Mouse (Mus musculus) heart, embryonic 15.5 days (tissue): ENCODE measurements around the gene Ube2l6. TPM values are rescaled to one million over a fixed set of nuclear protein-coding genes. Genes with fewer than 3 reads are reported as not detected.

ENCODE experiments used
- ATAC-seq: fragments of 200-750 bp; cut with Nextera tagmentation; replicated peaks from 2 replicates; pipeline ENCODE4 v1.8.0; 2017; ENCODE audit warnings: low read depth, moderate TSS enrichment; ENCODE audit not compliant: insufficient number of reproducible peaks, insufficient read depth, low FRiP score
- H3K27ac ChIP-seq: fragments of 300-500 bp; sonication (generic); 2 replicates; pipeline ENCODE4 v1.5.1; 2015; ENCODE audit warnings: mild to moderate bottlenecking, inconsistent platforms
- H3K27me3 ChIP-seq: fragments of 300-500 bp; sonication (generic); 2 replicates; pipeline ENCODE4 v1.6.1; 2015; ENCODE audit warnings: inconsistent platforms
- H3K36me3 ChIP-seq: fragments of 300-500 bp; sonication (generic); 2 replicates; pipeline ENCODE4 v1.6.1; 2015; ENCODE audit warnings: mild to moderate bottlenecking, inconsistent platforms
- H3K4me1 ChIP-seq: fragments of 300-500 bp; sonication (generic); replicated peaks from 2 replicates; pipeline ENCODE4 v1.6.1; 2015; ENCODE audit warnings: inconsistent platforms
- H3K4me2 ChIP-seq: fragments of 300-500 bp; sonication (generic); 2 replicates; pipeline ENCODE4 v1.6.1; 2015; ENCODE audit warnings: inconsistent platforms, mild to moderate bottlenecking, moderate library complexity
- H3K4me3 ChIP-seq: fragments of 300-500 bp; sonication (generic); 2 replicates; pipeline ENCODE4 v1.5.1; 2015; ENCODE audit warnings: mild to moderate bottlenecking, inconsistent platforms
- H3K9ac ChIP-seq: fragments of 300-500 bp; sonication (generic); 2 replicates; pipeline ENCODE4 v1.6.1; 2015; ENCODE audit warnings: mild to moderate bottlenecking, inconsistent platforms
- H3K9me3 ChIP-seq: fragments of 300-500 bp; sonication (generic); replicated peaks from 2 replicates; pipeline ENCODE4 v1.6.1; 2016; ENCODE audit warnings: inconsistent platforms
- WGBS: fragments of 180-500 bp; shearing (Covaris S2); methylation state at CpG from one replicate; pipeline ENCODE4 v1.1.7; 2015; ENCODE audit warnings: mixed read lengths; 5-methylcytosine and 5-hydroxymethylcytosine counted together
- polyA plus RNA-seq: library from polyadenylated mRNA; unstranded; fragments of >200 nt; fragmentation: Nextera tagmentation; extraction: Ambion mirVana; gene quantifications from 2 replicates; pipeline ENCODE4 v1.2.1, GENCODE M21; 2015

Ube2l6 gene
- polyA plus RNA-seq, 1 experiment from 2014 or later = 128 TPM

DNA sequence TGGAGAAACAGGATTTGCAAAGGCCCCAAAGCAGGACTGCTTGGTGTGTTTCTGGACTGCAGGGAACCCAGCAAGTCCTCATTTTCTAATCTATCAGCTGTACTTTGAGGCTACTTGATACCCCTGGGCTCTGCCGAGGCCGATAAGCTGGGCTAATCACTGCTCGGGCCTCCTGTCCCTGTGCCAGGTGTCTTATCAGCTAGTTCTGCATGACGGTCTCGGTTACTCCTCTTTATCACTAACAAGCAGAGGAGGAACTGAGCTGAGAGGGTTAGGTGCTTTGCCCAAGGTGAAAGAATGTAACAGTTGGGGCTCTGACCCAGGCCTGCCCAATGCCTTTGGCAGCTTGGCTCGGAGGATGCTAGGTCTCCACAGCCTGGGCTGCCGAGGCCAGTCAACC lies 13.3 kb downstream of the Ube2l6 start:
- WGBS = 12% methylated on average over 7 of the region's 7 CpGs
- peak; percentile 54 for ATAC-seq
- Histone ChIP-seq H3K9me3 (no peaks in the 10 kb centered on the region), H3K36me3 (0 out of 2 replicates have a peak, but pooled peaks cover 6% of the 10 kb centered on the region), H3K4me1 (peaks cover 22% of the 10 kb centered on the region), H3K4me3 (no peak overlapping the region), H3K9ac (no peak overlapping the region), H3K4me2 (peak overlapping the region; percentile 19), H3K27me3 (no peaks in the 10 kb centered on the region), H3K27ac (peak overlapping the region; percentile 81)

DNA sequence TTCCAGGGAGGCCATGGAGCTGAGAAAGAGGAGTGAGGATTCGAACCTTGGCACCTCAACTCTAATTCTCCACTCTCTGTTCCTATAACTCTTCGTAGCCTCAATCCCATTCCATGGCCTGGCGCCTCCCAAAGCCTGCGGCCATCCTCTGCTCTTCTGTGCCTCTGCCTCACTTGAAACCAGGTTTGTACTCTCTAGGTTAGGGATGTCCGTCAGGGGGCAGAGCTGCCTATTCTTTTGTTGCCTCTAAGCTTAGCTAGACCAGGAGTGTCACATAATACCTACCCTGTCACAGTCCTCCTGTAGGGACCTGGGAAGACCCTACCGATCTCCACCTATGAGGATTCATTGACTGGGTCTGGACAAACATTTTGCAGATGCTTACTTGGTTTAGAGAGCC lies 14.0 kb downstream of the Ube2l6 start:
- Histone ChIP-seq H3K4me1 (peaks cover 22% of the 10 kb centered on the region), H3K4me3 (no peak overlapping the region), H3K27ac (peak overlapping the region; percentile 81), H3K4me2 (no peak overlapping the region), H3K9ac (no peak overlapping the region), H3K36me3 (0 out of 2 replicates have a peak, but pooled peaks cover 6% of the 10 kb centered on the region), H3K9me3 (no peaks in the 10 kb centered on the region), H3K27me3 (no peaks in the 10 kb centered on the region)
- no peak for ATAC-seq
- 83% methylated on average over 6 of the region's 6 CpGs for WGBS

DNA sequence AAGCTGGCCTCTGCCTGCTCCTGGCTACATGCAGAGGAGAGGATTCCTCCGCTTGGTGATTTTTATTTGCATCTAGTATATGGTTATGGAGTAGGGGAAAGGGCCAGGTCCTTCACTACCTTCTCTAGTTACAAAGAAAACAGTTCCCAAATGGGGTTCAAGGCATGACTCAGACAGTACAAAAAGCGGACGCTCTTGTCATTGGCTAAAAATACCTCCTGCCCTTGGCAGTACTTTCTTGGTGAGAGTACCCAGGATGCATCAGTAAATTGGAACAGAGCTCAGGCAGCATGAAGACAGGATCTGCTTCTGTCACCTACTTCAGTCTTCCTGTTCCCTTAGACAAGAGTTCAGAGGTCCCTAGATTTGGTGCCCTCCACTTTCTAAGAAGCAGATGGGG lies 21.2 kb downstream of the Ube2l6 start:
- Histone ChIP-seq H3K9ac (no peak overlapping the region), H3K4me3 (no peak overlapping the region), H3K4me2 (no peak overlapping the region), H3K36me3 (no peaks in the 10 kb centered on the region), H3K27ac (peak overlapping the region; percentile 81), H3K27me3 (peaks cover 3% of the 10 kb centered on the region; the same call in 1 of the 2 replicates), H3K4me1 (peaks cover 14% of the 10 kb centered on the region), H3K9me3 (no peaks in the 10 kb centered on the region)
- peak; percentile 62 for ATAC-seq
- WGBS = 24% methylated on average over 3 of the region's 3 CpGs

DNA sequence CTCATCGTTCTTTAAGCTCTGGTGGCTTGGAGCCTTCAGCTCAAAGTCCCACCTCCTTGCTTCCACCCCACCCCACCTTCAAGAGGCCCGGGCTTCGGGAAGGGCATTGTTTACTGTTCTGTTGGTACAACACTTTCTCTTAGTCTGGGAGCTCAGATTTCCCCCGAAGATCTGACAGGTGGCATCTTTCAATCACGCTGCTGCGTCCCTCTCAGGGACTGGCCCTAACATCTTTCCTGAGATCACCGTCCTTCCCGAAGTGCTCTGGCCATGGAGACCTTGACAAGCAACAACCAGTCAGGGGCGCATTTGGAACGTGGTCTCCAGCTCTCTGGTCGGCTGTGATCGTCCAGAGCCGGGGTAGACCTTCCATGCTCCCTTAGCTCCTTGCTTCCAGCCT lies 23.9 kb downstream of the Ube2l6 start, which contains the start of gene Smtnl1:
TSS of gene Smtnl1 (minus strand) at position 101 of the 400 bp plus-strand sequence.
- Histone ChIP-seq H3K27me3 (peaks cover 3% of the 10 kb centered on the region; the same call in 1 of the 2 replicates), H3K27ac (no peak within 1 kb of the TSS), H3K4me1 (peaks cover 18% of the 10 kb centered on the region), H3K9ac (no peak within 1 kb of the TSS), H3K4me2 (no peak within 1 kb of the TSS), H3K36me3 (no peaks in the 10 kb centered on the region), H3K4me3 (no peak within 1 kb of the TSS), H3K9me3 (no peaks in the 10 kb centered on the region)
- WGBS = 47% methylated on average over 13 of the region's 13 CpGs
- ATAC-seq = no peak

DNA sequence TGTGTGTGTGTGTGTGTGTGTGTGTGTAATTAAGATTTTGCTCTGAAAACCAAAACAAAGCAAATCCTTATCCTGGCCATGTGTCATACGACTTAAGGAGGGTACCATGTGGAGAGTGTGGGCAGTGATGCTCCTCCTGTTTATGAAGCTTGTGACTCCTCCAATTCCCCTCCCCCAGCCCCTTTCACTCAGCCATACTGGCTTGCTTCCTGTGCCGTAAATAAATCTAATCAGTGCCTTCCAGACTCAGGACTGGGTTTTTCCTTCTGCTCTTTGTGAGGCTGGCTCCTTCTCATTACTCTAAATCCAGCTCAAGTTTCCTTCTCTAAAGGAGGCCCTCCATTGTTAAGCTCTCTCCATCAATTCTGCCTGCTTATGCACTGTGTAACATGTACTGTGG lies 24.6 kb downstream of the Ube2l6 start:
- WGBS = 24% methylated on average over 2 of the region's 2 CpGs
- no peak overlapping the region for H3K4me2 ChIP-seq
- H3K27ac ChIP-seq = no peak overlapping the region
- ATAC-seq = no peak
- H3K4me1 ChIP-seq = peaks cover 25% of the 10 kb centered on the region
- H3K9ac ChIP-seq = no peak overlapping the region
- H3K4me3 ChIP-seq = no peak overlapping the region
- H3K27me3 ChIP-seq = peaks cover 3% of the 10 kb centered on the region; the same call in 1 of the 2 replicates
- no peaks in the 10 kb centered on the region for H3K36me3 ChIP-seq
- no peaks in the 10 kb centered on the region for H3K9me3 ChIP-seq

DNA sequence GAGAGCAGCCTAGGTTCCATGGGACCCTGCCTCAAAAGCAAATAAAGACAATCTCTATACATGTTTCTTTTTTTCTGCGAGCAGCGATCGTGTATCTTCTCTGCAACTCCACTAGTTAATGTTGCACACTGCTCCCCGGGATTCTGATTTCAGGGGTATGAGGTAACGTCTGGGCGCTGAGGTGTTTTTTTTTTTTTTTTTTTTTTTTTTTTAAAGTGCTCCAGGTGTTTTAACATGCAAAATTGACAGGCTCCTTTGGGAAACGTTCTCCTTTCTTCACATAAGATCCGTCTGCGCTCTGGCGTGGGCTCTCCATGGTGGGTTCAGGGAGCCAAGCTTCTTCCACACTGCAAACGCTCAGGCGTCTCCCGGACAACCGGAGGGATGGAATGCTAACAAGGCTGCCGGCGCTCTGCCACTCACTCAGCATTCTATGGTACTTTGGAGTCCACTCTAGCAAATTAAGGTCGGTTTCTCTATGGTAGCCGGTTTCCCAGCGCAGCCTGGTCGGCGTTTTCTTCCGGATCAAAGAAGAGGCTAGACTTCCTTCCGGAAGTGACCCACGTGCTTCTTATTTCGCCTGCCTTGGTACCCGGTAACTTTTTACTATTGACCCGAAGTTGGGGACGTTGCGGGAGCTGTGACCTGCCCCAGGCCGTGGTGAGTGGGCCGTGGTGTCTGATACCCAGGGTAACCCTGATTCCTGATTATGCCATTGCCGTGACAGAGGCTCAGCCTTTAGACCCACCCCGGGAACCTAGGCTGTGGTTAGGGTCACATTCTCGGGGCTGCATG lies 28.1 kb downstream of the Ube2l6 start, which contains the start of gene Timm10:
TSS of gene Timm10 (plus strand) at position 510 of the 795 bp plus-strand sequence.
- Histone ChIP-seq H3K4me3 (peak within 1 kb of the TSS; percentile 84), H3K4me2 (peak within 1 kb of the TSS; percentile 93), H3K9me3 (no peaks in the 10 kb centered on the region), H3K4me1 (peaks cover 21% of the 10 kb centered on the region), H3K36me3 (peaks cover 16% of the 10 kb centered on the region), H3K9ac (peak within 1 kb of the TSS; percentile 74), H3K27ac (peak within 1 kb of the TSS; percentile 77), H3K27me3 (no peaks in the 10 kb centered on the region)
- peak; percentile 81 for ATAC-seq
- under 1% methylated on average over 34 of the region's 34 CpGs for WGBS

DNA sequence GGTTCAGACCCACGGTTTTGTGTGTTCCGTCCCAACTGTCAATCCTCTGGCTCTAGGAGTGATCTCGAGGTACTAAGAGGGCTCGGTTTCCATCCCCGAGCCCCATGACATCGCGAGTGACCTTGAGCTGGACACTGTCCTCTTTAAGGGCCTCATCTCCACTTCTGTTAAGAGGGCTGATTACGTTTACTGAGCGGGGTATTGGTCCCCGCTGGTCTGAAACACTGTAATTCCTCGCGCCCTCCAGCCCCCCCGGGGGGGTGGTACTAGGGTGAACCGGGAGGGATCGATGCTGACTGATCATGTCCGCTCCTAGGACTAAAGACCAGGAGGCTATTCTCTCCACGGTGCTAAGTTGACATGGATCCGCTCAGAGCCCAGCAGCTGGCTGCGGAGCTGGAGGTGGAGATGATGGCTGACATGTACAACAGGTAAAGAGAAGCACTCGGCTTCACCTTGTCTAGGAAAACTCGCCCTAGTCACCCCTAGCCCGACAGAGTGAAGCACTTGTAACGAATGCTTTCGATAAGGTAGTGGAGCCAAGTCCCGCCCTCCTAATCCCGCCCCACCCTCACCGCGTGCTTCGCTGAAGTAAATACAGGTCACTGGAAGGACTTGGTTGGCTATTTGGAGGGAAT lies 28.8 kb downstream of the Ube2l6 start:
- Histone ChIP-seq H3K9ac (peak overlapping the region; percentile 74), H3K27ac (peak overlapping the region; percentile 77), H3K9me3 (no peaks in the 10 kb centered on the region), H3K4me2 (peak overlapping the region; percentile 93), H3K27me3 (no peaks in the 10 kb centered on the region), H3K4me1 (peaks cover 28% of the 10 kb centered on the region), H3K36me3 (peaks cover 16% of the 10 kb centered on the region), H3K4me3 (peak overlapping the region; percentile 84)
- under 1% methylated on average over 29 of the region's 29 CpGs for WGBS
- ATAC-seq = peak; percentile 19; the same call in 1 of the 2 replicates

DNA sequence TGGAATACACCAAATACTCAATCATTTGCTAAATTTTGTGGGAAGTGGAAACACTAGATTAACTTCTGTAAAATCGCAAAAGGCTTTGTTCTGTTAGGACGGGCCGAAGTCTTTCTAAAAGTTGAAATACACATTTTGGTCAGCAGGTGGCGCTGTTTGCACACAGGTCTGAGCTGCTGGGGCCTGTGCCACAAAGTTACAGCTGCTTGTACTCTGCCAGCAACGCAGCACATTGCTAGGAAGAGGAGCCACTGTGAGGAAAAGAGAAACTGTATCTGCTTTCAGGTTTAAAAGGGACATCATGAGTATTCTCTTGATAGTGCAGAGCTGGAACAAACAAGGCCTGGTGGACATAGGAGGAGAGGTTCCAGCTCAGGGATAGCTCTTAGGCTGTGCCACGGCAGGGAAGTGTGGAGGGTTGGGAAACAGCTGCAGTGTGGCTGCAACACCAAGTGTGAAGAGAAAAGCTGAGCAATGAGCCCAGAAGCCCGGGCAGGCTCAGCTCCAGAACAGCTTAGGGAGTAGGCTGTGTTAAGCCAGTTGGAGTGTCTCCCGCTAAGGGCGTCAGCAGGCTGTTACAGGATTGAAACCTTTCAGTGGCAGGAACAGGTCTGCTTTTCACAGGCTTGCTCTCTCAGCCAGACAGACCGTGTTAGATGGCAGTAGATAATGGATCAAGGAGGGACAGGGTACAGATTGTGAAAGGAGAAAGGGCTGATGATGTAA lies 33.2 kb downstream of the Ube2l6 start:
- ATAC-seq = peak; percentile 65
- Histone ChIP-seq H3K36me3 (peaks cover 16% of the 10 kb centered on the region), H3K9me3 (no peaks in the 10 kb centered on the region), H3K4me1 (peaks cover 20% of the 10 kb centered on the region), H3K27me3 (peaks cover 5% of the 10 kb centered on the region; the same call in 1 of the 2 replicates), H3K4me3 (no peak overlapping the region), H3K9ac (no peak overlapping the region), H3K4me2 (no peak overlapping the region), H3K27ac (peak overlapping the region; percentile 65)
- 26% methylated on average over 10 of the region's 10 CpGs for WGBS

DNA sequence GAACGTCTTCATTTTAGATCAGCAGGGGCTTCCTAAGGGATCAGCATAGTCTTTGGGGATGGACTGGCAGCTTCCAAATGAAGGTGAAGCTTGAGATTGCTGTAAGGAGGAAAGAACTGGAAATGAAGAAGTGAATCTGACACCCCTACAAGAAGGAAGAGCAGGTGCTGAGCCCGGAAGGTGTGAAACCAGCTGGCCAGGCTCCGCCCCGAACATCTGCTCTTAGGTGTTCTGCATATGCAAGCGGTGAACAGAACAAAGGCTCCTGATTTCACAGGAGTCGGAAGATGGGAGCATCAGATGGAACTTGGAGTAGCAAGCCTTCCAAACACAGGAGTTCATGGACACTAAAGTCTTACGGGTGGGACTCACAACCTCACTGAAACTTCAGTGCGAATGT lies 38.5 kb downstream of the Ube2l6 start:
- no peak for ATAC-seq
- no peaks in the 10 kb centered on the region for H3K36me3 ChIP-seq
- 57% methylated on average over 8 of the region's 8 CpGs for WGBS

DNA sequence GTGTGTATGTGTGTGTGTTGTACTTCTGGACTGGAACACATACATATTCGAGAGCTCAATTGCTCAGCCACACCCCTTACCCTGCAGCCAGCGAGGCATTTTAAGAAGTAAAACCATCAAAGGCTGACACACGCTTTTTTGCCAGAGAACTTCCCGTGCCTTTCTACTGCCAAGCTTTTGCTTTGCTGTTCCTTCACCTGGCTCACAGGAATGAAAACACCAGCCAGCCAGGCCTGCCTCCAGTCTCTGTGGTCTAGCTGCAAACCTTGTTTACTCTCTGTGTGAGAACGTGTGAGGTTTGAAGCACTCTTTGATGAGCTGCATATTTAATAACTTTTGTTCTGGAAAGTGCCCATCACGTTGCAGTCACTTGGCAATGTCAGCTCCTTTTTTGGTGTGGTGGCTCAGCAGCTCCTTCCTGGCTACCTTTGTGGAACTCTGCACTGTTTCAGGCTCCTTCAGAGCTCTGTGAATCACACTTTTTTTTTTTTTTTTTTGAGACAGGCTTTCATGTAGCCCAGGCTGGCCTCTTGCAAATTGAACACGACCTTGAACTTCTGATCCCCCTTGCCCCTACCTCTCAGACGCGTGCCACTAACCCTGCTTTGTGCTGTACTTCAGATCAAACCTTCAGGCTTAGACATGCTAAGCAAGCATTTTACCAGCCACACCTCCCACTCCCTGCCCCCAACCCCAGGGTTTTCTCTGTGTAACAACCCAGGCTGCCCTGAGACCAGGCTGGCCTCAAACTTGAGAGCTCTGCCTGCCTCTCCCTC lies 39.4 kb downstream of the Ube2l6 start:
- Histone ChIP-seq H3K9me3 (no peaks in the 10 kb centered on the region), H3K4me2 (peak overlapping the region; percentile 86; the same call in 1 of the 2 replicates), H3K27me3 (peaks cover 5% of the 10 kb centered on the region; the same call in 1 of the 2 replicates), H3K4me3 (no peak overlapping the region), H3K36me3 (no peaks in the 10 kb centered on the region), H3K27ac (no peak overlapping the region), H3K9ac (no peak overlapping the region), H3K4me1 (peaks cover 29% of the 10 kb centered on the region)
- WGBS = 41% methylated on average over 9 of the region's 9 CpGs
- ATAC-seq = no peak

More for the DNA sequence above, 38.5 kb downstream of the Ube2l6 start:
- no peak overlapping the region for H3K27ac ChIP-seq
- no peak overlapping the region for H3K4me3 ChIP-seq
- no peak overlapping the region for H3K4me2 ChIP-seq
- peaks cover 5% of the 10 kb centered on the region; the same call in 1 of the 2 replicates for H3K27me3 ChIP-seq
- H3K9ac ChIP-seq = no peak overlapping the region
- peaks cover 30% of the 10 kb centered on the region for H3K4me1 ChIP-seq
- no peaks in the 10 kb centered on the region for H3K9me3 ChIP-seq
